Mouse (Mus musculus) limb, embryonic 11.5 days (tissue): ENCODE measurements around the gene Kidins220. TPM values are rescaled to one million over a fixed set of nuclear protein-coding genes. Genes with fewer than 3 reads are reported as not detected.

Experiments used
- ATAC-seq: fragments of 200-750 bp; cut with Nextera tagmentation; 2 replicates; pipeline ENCODE4 v1.8.0; 2017; ENCODE audit warnings: low read depth; ENCODE audit not compliant: insufficient number of reproducible peaks, low FRiP score, low TSS enrichment
- DNase-seq: peaks from one replicate; pipeline ENCODE4 v3.0.0-alpha.2; 2015; ENCODE audit warnings: low spot score
- H3K27ac ChIP-seq: fragments of 300-500 bp; sonication (generic); replicated peaks from 2 replicates; pipeline ENCODE4 v1.5.1; 2014; ENCODE audit warnings: low read depth, mild to moderate bottlenecking, low read length
- H3K27me3 ChIP-seq: fragments of 300-500 bp; sonication (generic); 2 replicates; pipeline ENCODE4 v1.6.1; 2014; ENCODE audit warnings: mild to moderate bottlenecking, low read length, mixed read lengths; ENCODE audit not compliant: control insufficient read depth, insufficient read depth
- H3K36me3 ChIP-seq: fragments of 300-500 bp; sonication (generic); 2 replicates; pipeline ENCODE4 v1.6.1; 2014; ENCODE audit warnings: mild to moderate bottlenecking, low read length, moderate library complexity, mixed read lengths; ENCODE audit not compliant: control insufficient read depth, insufficient read depth
- H3K4me1 ChIP-seq: fragments of 300-500 bp; sonication (generic); 2 replicates; pipeline ENCODE4 v1.6.1; 2014; ENCODE audit warnings: low read length, mixed read lengths; ENCODE audit not compliant: control insufficient read depth, insufficient read depth
- H3K4me2 ChIP-seq: fragments of 300-500 bp; sonication (generic); 2 replicates; pipeline ENCODE4 v1.6.1; 2014; ENCODE audit warnings: low read depth, mild to moderate bottlenecking, moderate library complexity; ENCODE audit not compliant: severe bottlenecking
- H3K4me3 ChIP-seq: fragments of 300-500 bp; sonication (generic); 2 replicates; pipeline ENCODE4 v1.5.1; 2014; ENCODE audit warnings: low read depth, low read length
- H3K9ac ChIP-seq: fragments of 300-500 bp; sonication (generic); 2 replicates; pipeline ENCODE4 v1.6.1; 2014; ENCODE audit warnings: mild to moderate bottlenecking, low read length
- H3K9me3 ChIP-seq: fragments of 300-500 bp; sonication (generic); 2 replicates; pipeline ENCODE4 v1.6.1; 2016; ENCODE audit warnings: low read length; ENCODE audit not compliant: control insufficient read depth
- WGBS: fragments of 180-500 bp; shearing (Covaris S2); extraction: QIAGEN DNeasy Blood & Tissue Kit; methylation state at CpG from one replicate; pipeline ENCODE4 v1.1.7; 2014; 5-methylcytosine and 5-hydroxymethylcytosine counted together
- polyA plus RNA-seq: library from polyadenylated mRNA; unstranded; fragments of >200 nt; fragmentation: Nextera tagmentation; extraction: Ambion mirVana; gene quantifications from 2 replicates; pipeline ENCODE4 v1.2.1, GENCODE M21; 2014

The Kidins220 gene
- polyA plus RNA-seq, 1 experiment from 2014 or later = 14.7 TPM

DNA sequence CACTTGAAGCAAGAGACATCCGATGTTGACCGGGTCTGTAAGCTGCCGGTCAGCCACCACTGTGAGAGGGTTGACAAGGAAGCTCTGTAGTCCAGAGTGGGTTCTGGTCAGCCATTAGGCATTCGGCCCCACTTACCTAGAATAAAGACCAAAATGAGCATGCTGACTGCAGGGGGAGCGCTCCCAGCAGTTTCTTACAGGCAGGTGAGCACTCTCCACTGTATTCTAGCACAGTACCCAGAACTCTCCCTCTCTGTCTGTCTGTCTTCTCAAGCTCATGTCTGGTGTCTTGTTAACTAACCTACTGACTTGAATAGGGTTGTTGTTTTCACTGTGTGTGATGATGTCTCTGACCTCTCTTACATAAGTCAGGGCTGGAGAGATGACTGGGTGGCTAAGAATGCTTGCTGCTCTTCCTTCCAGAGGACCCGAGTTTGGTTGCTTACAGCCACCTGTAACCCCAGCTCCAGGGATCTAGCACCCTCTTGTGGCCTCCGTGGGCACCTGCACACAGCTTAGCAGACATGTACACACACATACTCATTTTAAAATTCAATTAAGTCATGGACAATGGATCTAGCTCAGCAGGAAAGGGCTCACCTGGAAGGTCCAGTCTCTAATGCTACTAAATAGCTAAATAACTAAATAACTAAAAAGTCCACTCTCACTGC, 24.2 kb upstream of the Kidins220 start:
- peak; percentile 50 for DNase-seq
- no peak overlapping the region for H3K27ac ChIP-seq
- 87% methylated on average over 7 of the region's 7 CpGs for WGBS

DNA sequence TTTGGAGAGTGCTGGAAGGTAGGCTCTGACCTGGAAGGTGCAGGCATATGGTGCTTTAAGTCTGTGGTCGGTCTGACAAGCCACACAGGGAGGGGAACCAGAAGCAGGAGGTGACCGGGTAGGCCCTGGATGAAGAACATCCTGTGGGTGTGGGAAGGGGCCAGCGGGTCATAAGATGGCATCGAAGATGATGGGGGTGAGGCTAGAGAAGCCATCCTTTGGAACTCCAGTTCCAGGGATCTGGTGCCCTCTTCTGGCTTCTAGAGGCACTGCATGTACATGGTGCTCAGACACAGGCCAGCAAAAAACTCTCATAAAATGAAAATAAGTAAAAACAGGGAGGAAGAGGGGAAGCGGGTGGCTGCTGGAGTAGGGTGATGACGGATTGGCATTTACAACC, 22.6 kb upstream of the Kidins220 start:
- DNase-seq (peak; percentile 80), ATAC-seq (0 out of 2 replicates have a peak, but pooled peaks have one; percentile 41)
- no peaks in the 10 kb centered on the region for H3K9me3 ChIP-seq
- H3K4me3 ChIP-seq = no peak overlapping the region
- no peaks in the 10 kb centered on the region for H3K4me1 ChIP-seq
- no peak overlapping the region for H3K27ac ChIP-seq
- H3K4me2 ChIP-seq = no peak overlapping the region
- no peaks in the 10 kb centered on the region for H3K27me3 ChIP-seq
- WGBS = 53% methylated on average over 6 of the region's 6 CpGs
- peaks cover 7% of the 10 kb centered on the region; the same call in 1 of the 2 replicates for H3K36me3 ChIP-seq
- no peak overlapping the region for H3K9ac ChIP-seq

More for the DNA sequence above, 24.2 kb upstream of the Kidins220 start:
- Histone ChIP-seq H3K36me3 (peaks cover 5% of the 10 kb centered on the region; the same call in 1 of the 2 replicates), H3K4me1 (no peaks in the 10 kb centered on the region), H3K4me3 (no peak overlapping the region), H3K9ac (no peak overlapping the region), H3K4me2 (no peak overlapping the region), H3K27me3 (no peaks in the 10 kb centered on the region), H3K9me3 (no peaks in the 10 kb centered on the region)
- ATAC-seq = no peak

DNA sequence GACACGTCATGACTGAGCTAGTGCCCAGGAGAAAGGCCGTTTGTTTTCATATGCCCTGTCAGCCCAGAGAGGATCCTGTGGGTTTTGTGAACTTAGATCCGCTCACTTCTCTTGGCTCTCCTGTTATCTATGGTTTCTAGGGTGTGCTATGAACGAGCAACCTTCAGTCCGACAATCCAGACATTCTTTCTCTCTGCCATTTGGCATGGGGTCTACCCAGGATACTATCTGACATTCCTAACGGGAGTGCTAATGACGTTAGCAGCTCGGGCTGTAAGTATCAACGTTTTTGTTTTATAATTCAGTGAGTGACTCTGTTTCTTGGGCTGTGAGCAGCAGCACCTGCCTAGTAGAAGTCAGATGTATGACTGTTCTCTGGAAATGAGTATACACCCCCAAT, 19.6 kb upstream of the Kidins220 start:
- H3K9ac ChIP-seq = no peak overlapping the region
- DNase-seq = no peak
- ATAC-seq = no peak

DNA sequence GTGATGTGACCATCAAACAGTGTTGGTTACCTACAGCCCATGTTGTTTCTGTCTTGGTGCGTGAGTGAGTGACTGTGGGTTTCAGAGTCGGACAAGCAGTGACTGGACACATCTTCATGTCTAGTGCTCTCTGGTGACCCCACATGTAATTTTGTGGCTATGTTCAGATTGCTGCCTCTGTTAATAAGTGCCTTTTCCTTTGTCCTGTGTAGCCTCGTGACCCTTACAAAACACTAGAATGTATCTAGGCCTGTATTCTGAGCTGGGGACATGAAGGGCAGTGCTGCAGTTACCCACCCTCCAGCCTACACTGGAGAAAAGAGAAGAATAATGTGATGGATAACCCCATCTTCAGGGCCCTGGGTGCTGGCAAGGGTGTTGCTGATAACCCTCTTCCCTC, 16.2 kb upstream of the Kidins220 start:
- Histone ChIP-seq H3K27me3 (no peaks in the 10 kb centered on the region), H3K36me3 (0 out of 2 replicates have a peak, but pooled peaks cover 2% of the 10 kb centered on the region), H3K9ac (no peak overlapping the region), H3K4me2 (no peak overlapping the region), H3K4me3 (no peak overlapping the region), H3K27ac (no peak overlapping the region), H3K9me3 (no peaks in the 10 kb centered on the region), H3K4me1 (no peaks in the 10 kb centered on the region)
- WGBS = 91% methylated on average over 3 of the region's 3 CpGs
- ATAC-seq (no peak), DNase-seq (no peak)

More for the DNA sequence above, 19.6 kb upstream of the Kidins220 start:
- H3K4me2 ChIP-seq = no peak overlapping the region
- no peak overlapping the region for H3K4me3 ChIP-seq
- no peaks in the 10 kb centered on the region for H3K9me3 ChIP-seq
- H3K36me3 ChIP-seq = peaks cover 7% of the 10 kb centered on the region; the same call in 1 of the 2 replicates
- WGBS = 88% methylated on average over 9 of the region's 9 CpGs
- H3K27ac ChIP-seq = no peak overlapping the region
- H3K27me3 ChIP-seq = no peaks in the 10 kb centered on the region
- no peaks in the 10 kb centered on the region for H3K4me1 ChIP-seq

DNA sequence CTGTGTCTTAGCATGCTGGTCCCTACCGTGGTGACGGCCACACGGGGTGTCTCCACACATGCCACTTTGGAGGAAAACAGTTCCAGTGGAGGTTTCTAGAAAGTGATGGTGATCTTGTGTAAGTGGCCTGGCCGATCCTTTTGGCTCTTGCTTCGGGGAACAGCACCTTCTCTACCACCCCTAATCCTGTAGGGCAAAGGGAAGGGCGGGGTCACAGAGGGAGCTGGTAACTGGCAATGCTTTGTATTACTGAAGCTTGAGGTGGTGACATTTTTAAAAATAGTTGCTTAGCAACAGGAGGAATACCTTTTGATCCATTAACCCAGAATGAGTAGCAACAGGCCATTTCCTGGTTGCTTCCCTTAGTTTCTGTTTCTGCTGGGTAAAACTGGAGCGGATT, 12.9 kb upstream of the Kidins220 start:
- Histone ChIP-seq H3K27ac (no peak overlapping the region), H3K36me3 (0 out of 2 replicates have a peak, but pooled peaks cover 2% of the 10 kb centered on the region), H3K4me1 (no peaks in the 10 kb centered on the region), H3K4me3 (no peak overlapping the region), H3K27me3 (no peaks in the 10 kb centered on the region), H3K9me3 (no peaks in the 10 kb centered on the region), H3K4me2 (no peak overlapping the region), H3K9ac (no peak overlapping the region)
- DNase-seq (no peak), ATAC-seq (no peak)
- 83% methylated on average over 7 of the region's 7 CpGs for WGBS

DNA sequence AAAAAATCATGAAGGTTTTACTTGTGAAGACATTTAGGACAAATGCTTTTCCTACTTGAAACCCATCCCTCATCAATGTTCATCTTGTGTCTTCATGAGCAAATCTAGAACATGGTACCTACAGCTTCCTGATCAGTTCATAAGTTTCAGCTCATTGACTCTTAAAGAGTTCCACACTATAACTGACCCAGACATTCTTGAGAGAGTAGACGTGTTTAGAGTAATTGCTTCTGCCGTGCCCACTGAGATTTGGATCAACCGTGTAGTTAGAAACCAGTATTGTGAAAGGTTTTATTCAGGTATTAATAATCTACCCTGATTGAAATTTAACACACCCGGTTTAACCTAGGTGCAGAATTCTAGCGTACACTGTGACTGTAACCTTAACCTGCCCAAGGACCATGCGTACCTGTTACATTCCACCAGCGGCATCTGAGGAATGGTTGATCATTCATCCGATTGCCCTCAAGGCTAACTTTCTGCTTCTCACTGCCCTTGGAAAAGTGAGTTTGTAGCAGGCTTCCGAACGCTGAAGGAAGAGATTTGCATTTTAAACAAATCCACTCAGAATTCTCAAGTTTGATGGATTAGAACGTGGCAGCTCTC, 12.3 kb upstream of the Kidins220 start:
- no peak for ATAC-seq
- Histone ChIP-seq H3K4me3 (no peak overlapping the region), H3K36me3 (no peaks in the 10 kb centered on the region), H3K9me3 (no peaks in the 10 kb centered on the region), H3K9ac (no peak overlapping the region), H3K4me2 (no peak overlapping the region), H3K27ac (no peak overlapping the region), H3K27me3 (no peaks in the 10 kb centered on the region), H3K4me1 (no peaks in the 10 kb centered on the region)
- DNase-seq = no peak
- WGBS = 79% methylated on average over 11 of the region's 11 CpGs

DNA sequence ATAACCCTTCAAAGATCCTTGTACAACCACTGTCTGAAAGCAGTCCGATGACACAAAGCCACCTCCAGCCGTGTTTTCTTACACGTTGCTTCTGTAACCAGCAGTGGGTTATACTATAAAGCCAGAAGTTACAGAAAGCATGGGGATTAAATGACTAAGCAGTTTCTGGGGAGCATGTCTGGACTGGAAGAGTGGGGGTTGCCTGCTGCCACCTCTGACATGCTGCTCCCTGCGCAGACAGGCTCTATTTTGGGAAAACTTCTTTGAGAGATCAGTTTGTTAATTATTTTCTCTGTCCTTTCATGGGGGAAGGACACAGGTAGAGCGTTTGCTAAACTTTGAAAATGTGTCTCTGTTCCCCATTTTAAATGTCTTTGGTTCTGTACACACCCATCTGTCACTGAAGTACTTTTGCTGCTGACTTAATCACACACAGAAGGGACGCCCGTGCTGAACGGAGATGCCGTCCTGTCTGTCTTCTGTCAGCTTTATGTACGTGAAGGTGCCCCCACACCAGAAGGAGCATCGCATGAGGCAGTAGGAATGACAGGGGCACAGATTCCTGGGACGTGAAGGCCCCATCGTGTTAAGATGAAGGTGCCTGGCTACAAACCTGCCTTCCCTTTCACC, 11.2 kb upstream of the Kidins220 start:
- Histone ChIP-seq H3K9ac (no peak overlapping the region), H3K27ac (no peak overlapping the region), H3K4me3 (no peak overlapping the region), H3K4me2 (no peak overlapping the region), H3K4me1 (no peaks in the 10 kb centered on the region), H3K9me3 (no peaks in the 10 kb centered on the region), H3K36me3 (no peaks in the 10 kb centered on the region), H3K27me3 (no peaks in the 10 kb centered on the region)
- 69% methylated on average over 13 of the region's 13 CpGs for WGBS
- DNase-seq (no peak), ATAC-seq (no peak)

DNA sequence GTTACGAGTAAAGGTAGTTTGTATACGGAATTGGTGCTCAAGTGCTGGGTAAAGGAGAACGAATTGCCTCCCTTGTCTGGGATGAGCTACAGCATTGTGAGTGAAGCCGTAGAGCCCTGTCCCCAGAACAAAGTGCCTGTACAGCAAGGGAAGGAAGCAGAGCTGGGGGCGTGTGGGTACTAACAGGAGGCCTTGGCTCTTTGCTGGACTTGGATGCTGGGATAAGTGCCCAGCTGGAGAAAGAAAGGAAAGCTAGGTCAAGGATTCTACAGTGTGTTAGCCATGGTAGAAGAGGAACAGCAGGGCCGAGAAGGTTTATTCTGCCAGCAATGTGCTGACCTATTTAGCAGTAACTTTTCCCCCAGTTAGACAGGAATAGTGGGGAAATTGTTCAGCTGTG, 9.3 kb upstream of the Kidins220 start:
- Histone ChIP-seq H3K27me3 (no peaks in the 10 kb centered on the region), H3K4me3 (no peak overlapping the region), H3K9me3 (no peaks in the 10 kb centered on the region), H3K9ac (no peak overlapping the region), H3K4me2 (no peak overlapping the region), H3K4me1 (no peaks in the 10 kb centered on the region), H3K36me3 (no peaks in the 10 kb centered on the region), H3K27ac (no peak overlapping the region)
- no peak for DNase-seq
- 83% methylated on average over 6 of the region's 6 CpGs for WGBS
- ATAC-seq = no peak
